Mouse (Mus musculus): Measurements from ENCODE around the gene Itih3.

- TF ChIP-seq CTCF (IDR thresholded peaks at IDR 0.05; ENCODE audit: insufficient read depth, low read length) (no peak), POLR2A (IDR thresholded peaks at IDR 0.05; ENCODE audit: borderline replicate concordance, extremely low read depth, low read depth, low read length) (no peak)
Observed at GRCm38 (mm10) chr14:30874095-30874700, 49.4 kb downstream of the Itih3 start.

Measured in lung, adult 2 months (tissue).